Mouse (Mus musculus) CD4-positive, CD25-positive, alpha-beta regulatory T cell, adult 4 months (primary cell): Measurements from ENCODE around the gene Irak2. TPM values are rescaled to one million over a fixed set of nuclear protein-coding genes. Genes with fewer than 3 reads are reported as not detected.

ENCODE experiments used
- ATAC-seq: one replicate; pipeline ENCODE4 v1.8.0; 2017
- polyA plus RNA-seq, 2 experiments: library from polyadenylated mRNA; unstranded; fragments of 100-300 nt; shearing (Covaris generic); gene quantifications; one replicate each; pipeline ENCODE4 v1.2.1; 2017

Gene Irak2
- 10 to 100 TPM; 27.3 to 40.1 TPM for polyA plus RNA-seq

GRCm38 (mm10) chr6:113638302-113639040 lies at the start of gene Irak2:
Gene Irak2, plus strand, starts transcription at chr6:113638467.
- peak; percentile 97 for ATAC-seq

- ATAC-seq, result no peak
Observed at GRCm38 (mm10) chr6:113592637-113593036, 45.6 kb upstream of the Irak2 start.

GRCm38 (mm10) chr6:113597945-113598344 lies 40.3 kb upstream of the Irak2 start:
- ATAC-seq, result no peak

- no peak for ATAC-seq
Observed at GRCm38 (mm10) chr6:113599833-113600232, 38.4 kb upstream of the Irak2 start.

DNA sequence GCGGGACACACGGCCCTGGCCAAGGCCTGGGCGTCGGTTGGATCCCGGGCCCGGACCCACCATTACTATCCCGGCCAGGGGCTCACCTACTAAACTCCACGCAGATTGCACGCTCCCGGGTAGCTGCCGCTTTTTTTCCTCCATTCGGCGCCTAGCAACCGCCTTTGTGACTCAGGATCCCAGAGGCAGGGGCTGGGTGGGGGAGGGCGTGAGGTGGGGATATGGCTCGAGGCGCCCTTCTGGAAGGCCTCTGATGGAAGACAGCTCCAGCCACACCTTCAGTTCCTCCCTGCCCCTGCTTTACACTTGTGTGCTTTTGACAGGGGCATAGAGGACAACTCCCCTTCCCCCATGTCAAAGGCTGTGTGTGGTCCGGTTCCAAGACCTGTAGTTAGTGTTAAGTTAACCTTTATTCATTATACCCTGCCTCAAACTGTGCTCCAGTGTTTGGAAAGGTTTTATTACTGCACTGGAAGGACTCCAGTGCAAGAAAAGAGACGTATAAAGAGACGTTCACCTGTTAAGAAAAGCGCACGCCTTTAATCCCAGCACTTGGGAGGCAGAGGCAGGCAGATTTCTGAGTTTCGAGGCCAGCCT lies 37.6 kb upstream of the Irak2 start, which contains the start of gene Fancd2os:
Gene Fancd2os (minus strand): TSS at position 173 of the 597 bp plus-strand sequence.
- no peak for ATAC-seq

DNA sequence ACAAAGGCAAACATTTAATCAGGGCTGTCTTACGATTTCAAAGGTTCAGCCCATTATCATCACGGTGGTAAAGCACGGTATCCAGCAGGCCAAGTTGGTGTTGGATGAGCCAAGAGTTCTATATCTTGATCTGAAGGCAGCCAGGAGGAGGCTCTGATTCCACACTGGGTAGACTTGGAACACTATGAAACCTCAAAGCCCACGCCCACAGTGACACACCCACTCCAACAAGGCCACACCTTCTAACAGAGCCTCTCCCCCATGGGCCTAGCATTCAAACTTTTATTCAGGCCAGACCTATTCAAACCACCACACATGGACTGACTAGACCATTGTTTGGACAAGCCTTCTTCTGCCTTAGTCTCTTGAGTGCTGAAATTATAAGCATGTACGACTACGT lies 35.4 kb upstream of the Irak2 start:
- no peak for ATAC-seq

GRCm38 (mm10) chr6:113603993-113604392 lies 34.3 kb upstream of the Irak2 start:
- ATAC-seq, result no peak

GRCm38 (mm10) chr6:113604432-113605223 lies 33.6 kb upstream of the Irak2 start, which contains the start of gene Brk1:
Gene Brk1, plus strand, starts transcription at chr6:113604772.
- ATAC-seq, result peak; percentile 85

DNA sequence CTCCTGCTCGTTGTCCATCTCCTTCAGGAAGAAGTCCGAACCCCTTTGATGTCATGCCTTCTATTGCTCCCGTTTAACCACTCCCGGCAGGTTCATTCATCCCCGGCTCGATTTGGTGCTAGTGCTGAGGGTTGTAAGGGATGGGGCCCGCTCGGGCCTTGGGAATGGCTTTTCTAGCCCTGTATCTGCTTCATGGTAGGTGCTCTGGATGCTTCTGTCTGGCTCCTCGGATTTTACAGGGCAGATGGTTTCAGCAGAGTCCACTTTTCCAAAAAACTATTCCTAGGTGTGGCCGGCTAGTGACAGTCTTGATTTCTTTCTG lies 33.1 kb upstream of the Irak2 start:
- peak; percentile 16 for ATAC-seq

DNA sequence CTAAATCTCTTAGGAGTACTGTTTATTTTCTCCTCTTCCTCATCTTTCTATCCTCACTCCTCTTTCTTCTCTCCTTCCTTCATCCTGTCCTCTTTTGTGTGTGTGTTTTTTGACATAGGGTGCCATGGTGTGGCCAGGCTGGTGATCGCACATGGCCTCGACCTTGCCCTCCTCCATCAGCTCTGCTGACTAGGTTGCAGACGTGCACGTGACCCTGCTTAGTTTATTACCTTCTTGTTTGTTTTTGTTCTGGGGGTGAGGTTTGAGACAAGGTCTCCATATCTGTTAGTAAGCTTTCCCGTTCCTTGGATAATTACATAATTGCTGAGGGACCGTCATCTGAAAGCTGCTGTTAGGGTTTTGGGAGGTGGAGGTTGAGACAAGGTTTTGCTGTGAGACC lies 29.4 kb upstream of the Irak2 start:
- ATAC-seq, result no peak

GRCm38 (mm10) chr6:113609293-113609692 lies 29.0 kb upstream of the Irak2 start:
- ATAC-seq, result no peak

DNA sequence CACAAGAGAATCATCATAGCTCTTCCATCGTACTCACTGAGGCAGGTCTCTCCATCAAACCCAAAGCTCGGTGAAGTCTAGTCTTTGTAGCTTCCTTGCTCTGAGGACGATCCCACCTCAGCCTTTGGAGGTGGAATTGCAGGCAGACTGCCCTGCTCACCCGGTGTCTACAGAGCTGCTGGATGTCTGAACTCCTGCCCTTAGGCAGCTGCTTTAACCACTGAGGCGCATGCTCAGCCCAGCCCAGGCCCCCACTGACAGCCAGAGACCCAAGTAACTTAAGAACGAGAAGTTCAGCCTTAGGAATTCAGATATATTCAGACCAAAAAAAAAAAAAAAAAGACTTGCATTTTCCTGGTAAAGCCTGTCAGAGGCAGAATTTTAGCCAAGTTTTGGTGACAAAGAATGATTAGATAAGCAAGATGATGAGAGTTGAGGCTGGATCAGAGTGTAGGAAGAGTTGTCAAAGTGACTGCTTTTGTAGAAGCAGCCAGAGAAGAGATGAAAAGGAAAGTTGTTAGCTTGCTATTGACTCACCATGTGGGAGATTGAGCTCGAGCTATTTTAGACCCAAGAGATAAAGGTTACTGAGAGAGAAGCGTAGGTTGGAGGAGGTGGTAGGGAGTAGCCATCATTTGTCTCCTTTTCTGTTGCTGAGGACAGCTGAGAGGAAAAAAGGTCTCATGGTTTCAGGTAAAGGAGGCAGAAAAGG lies 25.9 kb upstream of the Irak2 start:
- peak; percentile 49 for ATAC-seq

DNA sequence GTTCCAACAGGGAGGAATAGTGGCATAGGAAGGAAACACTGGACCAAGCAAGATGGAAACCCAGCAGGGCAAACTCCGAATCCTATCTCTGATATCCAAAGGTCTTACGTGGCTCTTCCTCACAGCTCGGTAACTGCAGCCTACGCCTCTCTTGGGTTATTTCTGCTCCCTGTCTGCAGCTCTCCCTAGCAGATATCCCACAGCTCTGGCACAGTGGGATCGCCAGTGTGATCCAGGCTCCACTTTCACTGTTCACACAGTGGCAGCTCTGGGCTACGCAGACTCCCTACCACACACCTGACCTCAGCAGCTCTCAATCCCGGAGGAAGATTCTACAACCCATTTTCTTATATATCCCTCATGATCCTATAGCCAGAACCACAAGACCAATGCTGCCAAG lies 24.1 kb upstream of the Irak2 start:
- ATAC-seq, result no peak

DNA sequence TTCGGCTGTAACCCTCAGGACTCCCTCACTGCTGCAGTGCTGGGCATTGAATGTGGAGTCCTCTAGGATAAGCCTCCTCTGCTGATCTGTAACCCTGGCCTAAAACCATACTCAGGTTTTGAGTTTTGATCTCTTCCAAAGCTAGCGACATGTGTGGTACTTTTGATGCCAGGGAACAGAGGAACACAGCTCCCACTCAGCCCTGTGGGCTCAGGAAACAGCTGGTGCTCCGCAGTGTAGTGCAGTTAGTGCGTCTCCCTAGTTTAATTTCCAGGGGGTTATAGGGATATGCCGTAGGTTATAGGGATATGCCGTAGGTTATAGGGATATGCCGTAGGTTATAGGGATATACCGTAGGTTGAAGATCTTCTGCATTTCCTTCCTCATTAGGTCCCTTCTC lies 23.3 kb upstream of the Irak2 start:
- no peak for ATAC-seq

DNA sequence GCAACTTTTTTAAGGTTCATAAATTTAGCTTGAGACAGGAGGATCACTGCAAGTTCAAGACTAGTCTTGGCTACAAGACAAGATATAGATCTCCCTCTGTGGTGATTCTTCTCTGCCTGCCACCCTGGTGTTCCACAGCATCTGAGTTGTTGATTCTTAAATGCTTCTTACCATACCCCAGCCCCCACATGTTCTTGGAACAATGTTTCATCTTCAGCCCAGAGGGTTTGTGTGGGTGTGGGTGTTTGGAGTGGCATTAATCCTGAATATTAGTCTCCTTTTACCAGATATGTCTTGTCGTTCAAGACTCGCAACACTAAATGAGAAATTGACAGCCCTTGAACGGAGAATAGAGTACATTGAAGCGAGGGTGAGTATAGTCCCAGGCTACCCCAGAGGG lies 22.8 kb upstream of the Irak2 start:
- ATAC-seq, result no peak

GRCm38 (mm10) chr6:113623386-113623785 lies 14.9 kb upstream of the Irak2 start:
- ATAC-seq, result peak; percentile 13

DNA sequence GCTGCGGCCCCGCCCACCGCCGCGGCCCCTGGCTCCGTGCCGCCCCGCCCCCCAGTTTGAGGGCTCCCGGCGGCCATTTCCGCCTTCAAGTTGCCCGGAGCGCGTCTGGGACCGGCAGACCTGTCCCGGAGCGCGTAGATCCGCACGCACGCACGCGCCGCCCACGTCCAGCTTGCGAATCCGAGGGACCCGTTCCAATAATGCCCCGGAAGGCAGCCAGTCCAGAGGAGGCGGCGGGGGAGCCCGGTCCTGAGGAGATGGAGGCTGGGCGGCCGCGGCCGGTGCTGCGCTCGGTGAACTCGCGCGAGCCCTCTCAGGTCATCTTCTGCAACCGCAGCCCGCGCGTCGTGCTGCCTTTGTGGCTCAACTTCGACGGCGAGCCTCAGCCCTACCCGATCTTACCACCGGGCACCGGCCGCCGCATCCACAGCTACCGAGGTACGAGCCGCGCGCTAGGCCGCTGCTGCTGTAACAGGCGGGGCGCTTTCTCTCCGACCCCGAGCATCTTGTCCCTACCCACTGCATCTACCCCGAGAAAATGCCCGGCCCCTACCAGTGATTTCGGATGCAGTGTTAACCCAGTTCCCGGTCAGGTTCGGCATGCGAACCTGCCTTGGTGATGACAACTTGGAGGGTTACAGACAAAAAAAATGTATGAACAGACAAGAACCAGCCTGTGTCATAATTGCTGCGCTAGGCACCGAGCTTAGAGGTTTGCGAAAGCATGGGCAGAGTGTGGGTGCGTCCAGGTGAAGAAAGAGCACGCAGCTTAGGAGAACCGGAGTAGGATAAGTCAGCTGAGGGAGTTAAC lies 14.1 kb upstream of the Irak2 start, which contains the start of gene Vhl:
Gene Vhl (plus strand): TSS at position 19 of the 811 bp plus-strand sequence.
- ATAC-seq, result peak; percentile 84

GRCm38 (mm10) chr6:113624989-113625770 lies 13.1 kb upstream of the Irak2 start:
- ATAC-seq, result no peak

GRCm38 (mm10) chr6:113630322-113630721 lies 7.9 kb upstream of the Irak2 start:
- no peak for ATAC-seq

DNA sequence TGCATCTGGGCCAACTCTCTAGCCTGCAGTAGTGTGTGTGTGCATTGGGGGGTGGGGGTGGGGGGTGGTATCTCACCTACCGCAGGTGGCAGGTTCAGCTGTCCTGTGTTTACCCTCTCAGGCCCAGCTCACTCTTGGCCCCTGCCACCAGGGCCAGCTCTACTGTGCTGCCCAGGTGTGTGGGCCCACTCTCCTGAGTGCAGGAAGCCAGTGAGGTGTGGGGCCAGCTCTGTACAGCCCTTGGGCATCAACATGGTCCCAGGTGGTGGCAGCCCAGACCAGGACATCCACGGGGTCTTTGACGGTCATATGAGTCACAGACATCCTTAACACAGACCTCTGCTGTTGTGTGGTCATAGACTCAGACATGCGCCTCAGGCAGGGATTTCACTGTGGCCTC lies 5.4 kb upstream of the Irak2 start:
- no peak for ATAC-seq

- no peak for ATAC-seq
Observed at GRCm38 (mm10) chr6:113639201-113639600, 934 bp downstream of the Irak2 start.
